Mouse (Mus musculus): Measurements from ENCODE around the gene Ifna5.
"Not testable (repeated sequence)": the region's sequence is repeated elsewhere in the genome, so short reads cannot be mapped to it uniquely, and the experiment has no call there.

Ifna5 gene

GRCm38 (mm10) chr4:88835225-88835624 lies at the start of gene Ifna5:
Gene Ifna5, plus strand, starts transcription at chr4:88835525.
- DNase-seq (ENCODE audit: low spot score) = not testable (repeated sequence)

GRCm38 (mm10) chr4:88788402-88788801 lies 46.9 kb upstream of the Ifna5 start, which contains the start of gene Gm13277:
Gene Gm13277, plus strand, starts transcription at chr4:88788632.
- DNase-seq (ENCODE audit: low spot score) = not testable (repeated sequence)

- not testable (repeated sequence) for DNase-seq (ENCODE audit: low spot score)
These were observed 44.1 kb upstream of the Ifna5 start, which contains the start of gene Gm13278 for GRCm38 (mm10) chr4:88791250-88791649. Gene Gm13278, plus strand, starts transcription at chr4:88791550.

- DNase-seq (ENCODE audit: low spot score) = not testable (repeated sequence)
These were observed 41.2 kb upstream of the Ifna5 start, which contains the start of gene Gm13275 for GRCm38 (mm10) chr4:88793936-88794675. Gene Gm13275, plus strand, starts transcription at chr4:88794487.

- DNase-seq (ENCODE audit: low spot score) = not testable (repeated sequence)
These were observed 38.2 kb upstream of the Ifna5 start, which contains the start of gene Gm13279 for GRCm38 (mm10) chr4:88797097-88797496. Gene Gm13279, plus strand, starts transcription at chr4:88797397.

GRCm38 (mm10) chr4:88799365-88799764 lies 36.0 kb upstream of the Ifna5 start, which contains the start of gene Gm13285:
Gene Gm13285, plus strand, starts transcription at chr4:88799665.
- DNase-seq (ENCODE audit: low spot score) = not testable (repeated sequence)

GRCm38 (mm10) chr4:88802954-88803353 lies 32.4 kb upstream of the Ifna5 start, which contains the start of gene Gm13287:
Gene Gm13287, plus strand, starts transcription at chr4:88803254.
- DNase-seq (ENCODE audit: low spot score) = not testable (repeated sequence)

GRCm38 (mm10) chr4:88805231-88805630 lies 30.1 kb upstream of the Ifna5 start, which contains the start of gene Gm13288:
Gene Gm13288, plus strand, starts transcription at chr4:88805531.
- DNase-seq (ENCODE audit: low spot score) = not testable (repeated sequence)

GRCm38 (mm10) chr4:88805761-88806160 lies 29.6 kb upstream of the Ifna5 start:
- DNase-seq (ENCODE audit: low spot score) = not testable (repeated sequence)

GRCm38 (mm10) chr4:88815928-88816327 lies 19.4 kb upstream of the Ifna5 start, which contains the start of gene Ifna7:
Gene Ifna7, plus strand, starts transcription at chr4:88816228.
- no peak for DNase-seq (ENCODE audit: low spot score)

GRCm38 (mm10) chr4:88819659-88820058 lies 15.7 kb upstream of the Ifna5 start, which contains the start of gene Ifna11:
Gene Ifna11, plus strand, starts transcription at chr4:88819959.
- no peak for DNase-seq (ENCODE audit: low spot score)

GRCm38 (mm10) chr4:88822995-88823394 lies 12.3 kb upstream of the Ifna5 start:
- no peak for DNase-seq (ENCODE audit: low spot score)

- not testable (repeated sequence) for DNase-seq (ENCODE audit: low spot score)
These were observed 8.2 kb upstream of the Ifna5 start, which contains the start of gene Ifna6 for GRCm38 (mm10) chr4:88827116-88827515. Gene Ifna6, plus strand, starts transcription at chr4:88827416.

- no peak for DNase-seq (ENCODE audit: low spot score)
These were observed 4.8 kb upstream of the Ifna5 start for GRCm38 (mm10) chr4:88830523-88830922.

GRCm38 (mm10) chr4:88838828-88839227 lies 3.5 kb downstream of the Ifna5 start:
- DNase-seq (ENCODE audit: low spot score) = no peak

GRCm38 (mm10) chr4:88840058-88840457 lies 4.7 kb downstream of the Ifna5 start:
- DNase-seq (ENCODE audit: low spot score) = no peak

- DNase-seq (ENCODE audit: low spot score) = no peak
These were observed 6.2 kb downstream of the Ifna5 start, which contains the start of gene Ifna4 for GRCm38 (mm10) chr4:88841438-88841911. Gene Ifna4, plus strand, starts transcription at chr4:88841861.

GRCm38 (mm10) chr4:88845334-88845733 lies 10.0 kb downstream of the Ifna5 start:
- DNase-seq (ENCODE audit: low spot score) = no peak

- no peak for DNase-seq (ENCODE audit: low spot score)
These were observed 14.4 kb downstream of the Ifna5 start, which contains the start of gene Ifna1 for GRCm38 (mm10) chr4:88849698-88850097. Gene Ifna1, plus strand, starts transcription at chr4:88850087.

- no peak for DNase-seq (ENCODE audit: low spot score)
These were observed 15.9 kb downstream of the Ifna5 start for GRCm38 (mm10) chr4:88851026-88851763.

GRCm38 (mm10) chr4:88859214-88859613 lies 23.9 kb downstream of the Ifna5 start:
- no peak for DNase-seq (ENCODE audit: low spot score)

GRCm38 (mm10) chr4:88863309-88863708 lies 28.0 kb downstream of the Ifna5 start:
- DNase-seq (ENCODE audit: low spot score) = no peak
